ENCODE assay signal across 20 mouse cellular contexts in the genomic region with DNA sequence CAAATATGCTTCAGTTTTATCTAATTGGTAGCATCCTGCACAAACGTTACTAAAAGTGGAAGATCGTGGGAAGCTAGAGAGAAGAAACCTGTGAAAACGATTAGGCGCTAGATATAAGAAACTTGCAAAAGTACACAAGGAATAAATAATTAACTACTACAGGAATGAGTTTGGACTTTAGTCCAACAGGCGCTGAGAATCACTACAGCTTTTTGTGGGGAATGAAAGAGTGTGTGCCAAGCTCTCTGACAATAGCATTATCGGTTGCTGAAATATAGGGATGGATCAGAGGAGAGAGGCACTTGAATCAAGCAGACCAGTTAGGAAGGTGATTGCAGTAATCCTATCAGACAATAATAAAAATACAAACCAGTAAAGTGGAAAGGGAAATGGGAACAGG.
"Had no signal": no experiment of that assay in that cellular context is flagged by ENCODE, and none has a peak within 500 bp of the region (broad histone marks: within the 10 kb centered on the region; RNA-seq: fewer than 3 reads in every experiment).

No protein-coding gene starts in this region.

- H3K4me3 ChIP-seq: hindbrain, embryonic 15.5 days; limb, embryonic 12.5 days; limb, embryonic 15.5 days; liver, embryonic 13.5 days; lung, embryonic 15.5 days; neural tube, embryonic 12.5 days; neural tube, embryonic 15.5 days; stomach, embryonic 15.5 days had no signal

- H3K36me3 ChIP-seq: hindbrain, embryonic 15.5 days; lung, embryonic 15.5 days; neural tube, embryonic 15.5 days; stomach, embryonic 15.5 days had no signal

- H3K27me3 ChIP-seq: hindbrain, embryonic 15.5 days; limb, embryonic 12.5 days; limb, embryonic 15.5 days; liver, embryonic 13.5 days; lung, embryonic 15.5 days; neural tube, embryonic 12.5 days; neural tube, embryonic 15.5 days; stomach, embryonic 15.5 days had no signal

- H3K4me1 ChIP-seq: hindbrain, embryonic 15.5 days; limb, embryonic 12.5 days; limb, embryonic 15.5 days; liver, embryonic 13.5 days; lung, embryonic 15.5 days; neural tube, embryonic 12.5 days; neural tube, embryonic 15.5 days; stomach, embryonic 15.5 days had no signal

- H3K4me2 ChIP-seq: hindbrain, embryonic 15.5 days; limb, embryonic 12.5 days; limb, embryonic 15.5 days; liver, embryonic 13.5 days; lung, embryonic 15.5 days; midbrain, embryonic 11.5 days; neural tube, embryonic 12.5 days; neural tube, embryonic 15.5 days; stomach, embryonic 15.5 days had no signal

- DNase-seq: kidney, postnatal 10 days; left cerebral cortex, postnatal 4 days; liver, embryonic 13.5 days; lung, adult 18-20 months; lung, postnatal 10 days; lung, postnatal 36 days; midbrain, embryonic 14.5 days; right cerebral cortex, adult 18-20 months; right cerebral cortex, postnatal 14 days; right cerebral cortex, postnatal 4 days; spleen, adult 18-20 months; thymus, postnatal 25 days had no signal

- H3K9ac ChIP-seq: hindbrain, embryonic 15.5 days; limb, embryonic 12.5 days; limb, embryonic 15.5 days; liver, embryonic 13.5 days; lung, embryonic 15.5 days; neural tube, embryonic 12.5 days; neural tube, embryonic 15.5 days; stomach, embryonic 15.5 days had no signal

- H3K9me3 ChIP-seq: hindbrain, embryonic 15.5 days; limb, embryonic 12.5 days; limb, embryonic 15.5 days; liver, embryonic 13.5 days; lung, embryonic 15.5 days; neural tube, embryonic 12.5 days; neural tube, embryonic 15.5 days; stomach, embryonic 15.5 days had no signal

- H3K27ac ChIP-seq: hindbrain, embryonic 15.5 days; limb, embryonic 12.5 days; limb, embryonic 15.5 days; liver, embryonic 13.5 days; lung, embryonic 15.5 days; neural tube, embryonic 12.5 days; neural tube, embryonic 15.5 days; stomach, embryonic 15.5 days had no signal
